Mouse (Mus musculus): ENCODE data around the gene Gipc3. TPM values are rescaled to one million over a fixed set of nuclear protein-coding genes. Genes with fewer than 3 reads are reported as not detected.
A peak's percentile ranks its signal among the peaks of the same experiment; 100 is the strongest.

The Gipc3 gene
- polyA plus RNA-seq, 1 experiment = 0.01 TPM

DNA sequence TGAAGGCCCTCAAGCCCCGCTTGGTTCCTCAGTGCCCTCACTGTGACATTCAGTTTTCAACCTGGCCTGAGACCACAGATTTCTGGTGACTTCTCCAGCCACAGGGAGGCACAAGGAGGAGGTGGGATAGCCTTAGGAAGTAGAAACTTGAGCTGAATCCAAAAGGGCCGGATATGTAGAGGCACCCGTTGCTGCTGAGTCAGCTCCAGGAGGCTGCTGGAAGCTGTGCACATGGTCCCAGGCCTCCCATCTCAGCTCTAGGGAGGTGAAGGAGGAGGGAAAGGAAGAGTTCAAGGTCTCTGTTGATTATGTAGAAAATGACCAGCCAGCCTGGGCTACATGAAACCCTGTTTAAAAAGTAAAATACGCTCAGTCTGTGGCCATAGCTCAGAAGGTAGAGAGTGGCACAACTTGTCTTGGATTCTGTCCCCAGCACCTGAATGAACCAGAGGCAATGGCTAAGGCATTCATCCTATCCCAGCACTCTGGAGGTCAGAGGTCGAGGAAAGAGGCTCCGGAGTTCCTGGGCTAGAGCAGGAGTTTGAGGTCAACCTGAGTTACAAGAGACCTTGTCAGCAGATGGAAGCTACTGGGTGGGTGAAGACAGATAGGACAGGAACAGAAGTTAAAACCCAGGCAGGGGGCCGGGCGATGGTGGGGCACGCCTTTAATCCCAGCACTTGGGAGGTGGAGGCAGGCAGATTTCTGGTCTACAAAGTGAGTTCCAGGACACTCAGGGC is 11.8 kb upstream of the Gipc3 start:
- Histone ChIP-seq H3K9me3 (ENCODE audit: control insufficient read depth, low read length) (no peaks in the 10 kb centered on the region), H3K27me3 (ENCODE audit: control insufficient read depth) (no peaks in the 10 kb centered on the region), H3K4me3 (replicated peaks) (no peak overlapping the region), H3K4me1 (ENCODE audit: control insufficient read depth) (peaks cover 83% of the 10 kb centered on the region), H3K36me3 (ENCODE audit: control insufficient read depth) (peaks cover 12% of the 10 kb centered on the region)
- TF ChIP-seq GATA1 (IDR thresholded peaks at IDR 0.05; ENCODE audit: low read length) (no peak), TAL1 (IDR thresholded peaks at IDR 0.05; ENCODE audit: low read length) (no peak)

DNA sequence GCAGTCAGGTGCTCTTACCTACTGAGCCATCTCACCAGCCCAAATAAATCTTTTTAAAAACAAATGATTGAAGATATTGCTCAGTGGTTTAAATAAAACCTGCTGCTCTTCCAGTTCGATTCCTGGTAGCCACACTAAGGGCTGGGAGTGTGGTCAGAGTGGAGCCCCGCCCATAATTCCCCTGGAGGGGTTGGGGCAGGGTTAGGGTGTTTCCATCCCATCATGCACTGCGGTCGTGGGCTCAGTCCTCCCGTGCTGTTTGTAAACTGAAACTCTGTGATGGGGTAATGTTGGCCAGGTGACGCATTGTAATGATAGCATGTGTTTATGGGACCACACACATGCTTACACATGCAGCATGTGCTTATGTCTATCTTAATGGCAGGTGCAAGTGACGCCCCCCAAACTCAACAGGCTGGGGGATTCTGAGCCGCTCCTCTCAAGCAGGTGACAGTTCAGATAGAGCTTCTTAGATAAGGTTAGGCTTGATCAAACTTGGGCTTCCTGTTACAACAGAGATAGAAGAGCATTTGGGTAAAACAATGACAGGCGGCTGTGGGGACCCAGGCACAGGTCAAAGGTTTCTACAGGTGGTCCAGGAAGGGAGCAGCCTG is 8.7 kb upstream of the Gipc3 start:
- H3K9me3 ChIP-seq (ENCODE audit: control insufficient read depth, low read length) = no peaks in the 10 kb centered on the region
- peaks cover 85% of the 10 kb centered on the region for H3K4me1 ChIP-seq (ENCODE audit: control insufficient read depth)
- no peaks in the 10 kb centered on the region for H3K27me3 ChIP-seq (ENCODE audit: control insufficient read depth)
- peak overlapping the region; percentile 97 for H3K4me3 ChIP-seq (replicated peaks)
- H3K36me3 ChIP-seq (ENCODE audit: control insufficient read depth) = peaks cover 22% of the 10 kb centered on the region
- TF ChIP-seq GATA1 (IDR thresholded peaks at IDR 0.05; ENCODE audit: low read length) (0 out of 2 replicates have a peak, but pooled peaks have one; percentile 4), TAL1 (IDR thresholded peaks at IDR 0.05; ENCODE audit: low read length) (no peak)

DNA sequence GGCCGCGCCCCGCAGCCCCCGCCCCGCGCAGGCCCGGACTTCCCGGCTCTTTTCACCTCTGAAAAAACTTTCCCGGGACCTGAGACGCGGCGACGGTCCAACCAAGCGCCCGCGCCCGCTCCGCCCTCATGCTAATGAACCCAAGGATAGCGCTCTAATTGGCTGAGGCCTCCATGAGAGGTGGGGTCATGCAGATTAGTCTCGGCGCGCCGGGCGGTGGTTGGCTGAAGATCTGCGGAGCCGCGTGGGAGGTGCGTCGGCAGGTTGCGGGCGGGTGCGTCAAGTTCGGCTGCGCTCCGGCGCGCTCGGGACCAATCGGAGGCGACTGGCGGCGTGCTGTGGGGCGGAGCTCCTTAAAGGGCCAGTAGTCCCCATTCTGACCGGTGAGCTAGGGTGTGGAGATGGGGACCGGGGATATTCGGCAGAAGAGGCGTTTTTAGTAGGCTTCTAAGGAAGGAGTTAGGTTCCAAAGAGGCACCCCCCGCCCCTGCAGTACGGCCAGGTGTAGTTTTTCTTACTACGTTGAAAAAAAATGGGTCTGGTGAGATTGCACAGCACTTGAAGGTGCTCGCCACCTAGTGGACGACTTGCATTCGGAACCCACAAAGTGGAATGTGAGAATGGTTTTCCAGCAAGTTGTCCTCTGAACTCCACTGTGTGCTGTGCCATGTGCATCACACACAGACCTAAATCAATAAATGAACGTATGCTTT is 7.4 kb upstream of the Gipc3 start, which contains the start of gene Hmg20b:
TSS of gene Hmg20b (minus strand) at position 130 of the 713 bp plus-strand sequence.
- Histone ChIP-seq H3K27me3 (ENCODE audit: control insufficient read depth) (peaks cover 7% of the 10 kb centered on the region), H3K36me3 (ENCODE audit: control insufficient read depth) (peaks cover 32% of the 10 kb centered on the region), H3K9me3 (ENCODE audit: control insufficient read depth, low read length) (no peaks in the 10 kb centered on the region), H3K4me1 (ENCODE audit: control insufficient read depth) (peaks cover 82% of the 10 kb centered on the region), H3K4me3 (replicated peaks) (peak within 1 kb of the TSS; percentile 97)
- TF ChIP-seq GATA1 (IDR thresholded peaks at IDR 0.05; ENCODE audit: low read length) = no peak
- no peak for TF ChIP-seq TAL1 (IDR thresholded peaks at IDR 0.05; ENCODE audit: low read length)

DNA sequence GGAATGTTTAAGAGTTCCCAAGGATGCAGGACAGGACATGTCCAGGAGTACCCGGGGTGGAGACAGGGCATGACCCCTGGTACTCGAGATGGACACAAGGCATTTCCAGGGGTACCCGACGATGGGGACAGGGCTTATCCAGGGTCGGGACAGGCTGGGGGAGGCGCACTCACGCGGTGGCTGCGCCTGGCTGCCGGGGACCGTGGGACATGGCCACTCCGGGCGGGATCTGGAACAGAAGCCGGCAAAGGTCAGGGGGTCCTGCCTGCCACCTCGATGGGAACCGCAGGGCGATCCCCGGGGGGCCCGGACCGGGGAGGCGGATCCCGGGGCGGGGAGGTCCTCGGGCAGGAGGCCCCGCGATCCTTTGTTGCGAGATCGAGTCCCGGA is 6.9 kb upstream of the Gipc3 start:
- Histone ChIP-seq H3K36me3 (ENCODE audit: control insufficient read depth) (peaks cover 32% of the 10 kb centered on the region), H3K27me3 (ENCODE audit: control insufficient read depth) (peaks cover 12% of the 10 kb centered on the region), H3K4me3 (replicated peaks) (peak overlapping the region; percentile 97), H3K9me3 (ENCODE audit: control insufficient read depth, low read length) (no peaks in the 10 kb centered on the region), H3K4me1 (ENCODE audit: control insufficient read depth) (peaks cover 78% of the 10 kb centered on the region)
- TF ChIP-seq GATA1 (IDR thresholded peaks at IDR 0.05; ENCODE audit: low read length) (no peak), TAL1 (IDR thresholded peaks at IDR 0.05; ENCODE audit: low read length) (no peak)

DNA sequence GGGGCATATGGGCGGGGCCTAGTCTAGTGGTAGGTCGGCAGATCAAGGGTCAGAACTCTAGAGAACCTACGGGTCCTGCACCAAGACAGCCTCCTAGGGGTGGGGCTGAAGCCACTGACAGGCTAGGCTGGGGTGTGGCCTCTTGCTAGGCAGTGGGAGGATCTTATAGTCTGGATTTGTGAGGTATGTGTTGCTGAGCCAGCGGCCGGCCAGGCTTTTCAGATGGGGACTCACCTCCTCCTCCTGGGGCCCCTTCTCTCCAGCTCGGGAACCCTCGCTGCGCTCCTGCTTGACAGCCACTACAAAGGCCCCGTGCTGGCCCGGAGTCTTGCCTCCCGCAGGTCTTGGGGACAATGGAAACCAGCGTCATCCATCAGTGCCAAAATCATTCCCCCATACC is 6.1 kb upstream of the Gipc3 start:
- Histone ChIP-seq H3K36me3 (ENCODE audit: control insufficient read depth) (peaks cover 32% of the 10 kb centered on the region), H3K27me3 (ENCODE audit: control insufficient read depth) (peaks cover 20% of the 10 kb centered on the region), H3K4me1 (ENCODE audit: control insufficient read depth) (peaks cover 71% of the 10 kb centered on the region), H3K4me3 (replicated peaks) (peak overlapping the region; percentile 97), H3K9me3 (ENCODE audit: control insufficient read depth, low read length) (no peaks in the 10 kb centered on the region)
- TF ChIP-seq GATA1 (IDR thresholded peaks at IDR 0.05; ENCODE audit: low read length) = no peak
- no peak for TF ChIP-seq TAL1 (IDR thresholded peaks at IDR 0.05; ENCODE audit: low read length)

DNA sequence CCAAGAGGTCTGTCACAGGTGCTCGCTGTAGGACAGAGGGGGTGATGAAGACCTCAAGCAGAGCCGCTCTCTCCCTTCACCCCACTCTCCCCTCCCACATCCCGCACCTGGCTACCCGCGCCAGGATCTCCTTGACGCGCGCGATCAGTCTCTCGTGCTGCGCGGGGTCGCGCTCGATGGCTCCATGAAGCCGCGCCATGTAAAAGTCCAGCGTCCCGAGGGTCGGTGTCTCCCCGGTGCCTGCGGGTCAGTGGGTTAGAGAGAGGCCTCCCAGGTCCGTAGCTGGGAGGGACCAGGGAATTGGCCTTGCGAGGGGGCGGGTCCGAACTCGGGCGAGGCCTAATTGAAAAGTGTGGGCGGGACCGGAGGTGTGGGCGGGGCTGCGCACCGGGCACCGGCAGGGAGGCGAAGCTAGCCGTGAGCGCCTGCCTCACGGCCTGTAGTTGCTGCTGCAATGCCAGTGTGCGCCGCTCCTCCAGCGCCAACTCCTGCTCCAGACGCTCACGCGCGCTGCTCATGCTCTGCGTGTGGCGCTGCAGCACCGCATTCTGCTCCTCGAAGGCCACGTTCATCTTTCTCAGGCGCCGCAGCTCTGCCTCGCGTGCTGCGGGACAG is 3.5 kb upstream of the Gipc3 start:
- Histone ChIP-seq H3K9me3 (ENCODE audit: control insufficient read depth, low read length) (peaks cover 10% of the 10 kb centered on the region; the same call in 1 of the 2 replicates), H3K4me1 (ENCODE audit: control insufficient read depth) (peaks cover 60% of the 10 kb centered on the region), H3K27me3 (ENCODE audit: control insufficient read depth) (peaks cover 46% of the 10 kb centered on the region), H3K36me3 (ENCODE audit: control insufficient read depth) (peaks cover 32% of the 10 kb centered on the region), H3K4me3 (replicated peaks) (peak overlapping the region; percentile 59)
- TF ChIP-seq TAL1 (IDR thresholded peaks at IDR 0.05; ENCODE audit: low read length) (no peak), GATA1 (IDR thresholded peaks at IDR 0.05; ENCODE audit: low read length) (no peak)

DNA sequence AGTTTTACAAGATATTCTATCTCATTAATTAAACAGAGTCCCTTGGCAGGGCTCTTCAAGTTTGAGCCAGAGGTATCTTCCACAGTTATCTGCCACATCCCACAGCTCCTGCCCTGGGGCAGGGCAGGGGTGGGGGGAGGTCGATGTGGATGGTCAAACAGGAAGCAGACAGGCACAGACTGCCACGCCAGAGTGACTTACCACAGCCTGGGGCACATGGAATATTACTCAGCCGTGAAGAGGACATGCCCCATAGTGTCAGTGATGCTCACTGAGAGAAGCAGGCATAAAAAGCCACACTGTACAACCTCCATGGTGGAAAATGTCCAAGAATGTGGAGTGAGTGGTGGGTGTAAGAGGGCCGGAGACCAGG is 2.1 kb upstream of the Gipc3 start:
- peaks cover 32% of the 10 kb centered on the region for H3K36me3 ChIP-seq (ENCODE audit: control insufficient read depth)
- H3K9me3 ChIP-seq (ENCODE audit: control insufficient read depth, low read length) = peaks cover 10% of the 10 kb centered on the region; the same call in 1 of the 2 replicates
- peaks cover 54% of the 10 kb centered on the region for H3K27me3 ChIP-seq (ENCODE audit: control insufficient read depth)
- H3K4me3 ChIP-seq (replicated peaks) = no peak overlapping the region
- peaks cover 64% of the 10 kb centered on the region for H3K4me1 ChIP-seq (ENCODE audit: control insufficient read depth)
- TF ChIP-seq GATA1 (IDR thresholded peaks at IDR 0.05; ENCODE audit: low read length) (no peak), TAL1 (IDR thresholded peaks at IDR 0.05; ENCODE audit: low read length) (no peak)

DNA sequence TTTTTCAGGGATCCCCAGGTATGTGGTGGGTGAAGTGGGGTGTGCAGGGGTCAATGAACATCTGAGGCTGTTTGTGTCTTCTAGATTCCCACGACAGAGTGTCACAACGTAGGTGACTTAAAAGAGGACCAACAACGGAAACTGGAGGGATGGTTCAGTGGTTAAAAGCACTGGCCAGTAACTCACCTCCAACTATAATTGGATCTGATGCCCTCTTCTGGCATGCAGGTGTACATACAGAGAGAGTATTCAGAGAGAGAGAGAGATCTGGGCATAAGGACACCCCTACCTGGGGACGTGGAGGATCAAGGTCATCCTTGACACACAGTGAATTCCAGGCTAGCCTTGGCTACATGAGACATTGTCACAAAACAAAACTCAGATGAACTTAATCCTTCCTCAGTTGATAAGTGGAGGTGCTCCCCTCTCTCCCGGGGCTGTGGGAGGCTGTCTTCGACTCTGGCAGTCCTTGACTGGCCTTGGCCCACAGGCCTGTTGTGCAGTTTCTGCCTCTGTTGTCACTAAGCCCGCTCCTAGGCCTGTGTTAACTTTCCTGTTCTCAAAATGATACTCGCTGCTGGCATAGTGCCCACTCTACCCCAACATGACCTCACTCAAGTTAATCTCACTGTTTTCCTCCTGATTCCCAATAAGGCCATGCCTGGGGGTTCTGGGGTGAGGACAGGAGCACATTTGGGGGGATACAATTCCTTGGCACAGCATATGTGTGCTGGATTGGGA is 1.5 kb upstream of the Gipc3 start:
- Histone ChIP-seq H3K36me3 (ENCODE audit: control insufficient read depth) (peaks cover 32% of the 10 kb centered on the region), H3K9me3 (ENCODE audit: control insufficient read depth, low read length) (peaks cover 10% of the 10 kb centered on the region; the same call in 1 of the 2 replicates), H3K4me1 (ENCODE audit: control insufficient read depth) (peaks cover 62% of the 10 kb centered on the region), H3K4me3 (replicated peaks) (no peak overlapping the region), H3K27me3 (ENCODE audit: control insufficient read depth) (peaks cover 54% of the 10 kb centered on the region)
- TF ChIP-seq GATA1 (IDR thresholded peaks at IDR 0.05; ENCODE audit: low read length) = no peak
- TF ChIP-seq TAL1 (IDR thresholded peaks at IDR 0.05; ENCODE audit: low read length) = no peak
